Mouse (Mus musculus) 3T3-L1 (cell line): ENCODE data around the gene Abca7.
"Not testable (repeated sequence)": the region's sequence is repeated elsewhere in the genome, so short reads cannot be mapped to it uniquely, and the experiment has no call there.

Experiments
- DNase-seq: peaks from one replicate; pipeline ENCODE4 v3.0.0-alpha.2; 2015; ENCODE audit warnings: low read depth, low spot score

Gene Abca7

DNA sequence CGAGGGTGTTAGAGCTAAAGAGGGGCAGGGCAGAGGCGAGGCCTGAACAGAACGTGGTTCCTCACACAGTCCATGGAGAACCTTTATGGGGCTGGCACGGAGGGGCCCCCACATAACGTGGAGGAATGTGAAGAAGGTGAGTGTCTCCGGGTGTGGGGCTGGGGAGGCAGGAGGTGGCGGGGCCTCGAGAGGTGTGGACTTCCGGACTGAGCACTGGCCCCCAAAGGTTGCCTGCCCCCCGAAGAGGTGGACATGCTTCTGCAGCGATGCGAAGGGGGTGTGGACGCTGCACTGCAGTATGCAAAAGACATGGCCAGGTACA lies 25.0 kb downstream of the Abca7 start:
- DNase-seq: no peak

DNA sequence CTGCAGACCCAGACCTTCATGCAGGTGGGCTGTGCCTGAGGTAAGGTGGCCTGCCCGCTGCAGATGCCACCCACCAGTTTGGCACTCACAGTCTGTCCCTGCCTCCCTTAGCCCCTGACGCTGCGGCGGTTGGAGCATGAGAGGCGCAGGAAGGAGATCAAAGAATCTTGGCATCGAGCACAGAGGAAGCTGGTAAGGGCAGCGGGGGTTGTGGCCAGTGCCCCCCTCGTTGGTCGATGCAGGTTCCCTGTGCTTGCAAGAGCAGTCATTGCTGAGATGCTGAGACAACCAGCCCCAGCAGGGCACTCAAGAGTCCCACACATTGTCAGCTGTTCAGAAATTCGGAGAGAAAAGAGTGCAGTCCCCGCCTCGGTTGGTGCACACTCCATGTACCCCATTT lies 25.9 kb downstream of the Abca7 start:
- DNase-seq: no peak

DNA sequence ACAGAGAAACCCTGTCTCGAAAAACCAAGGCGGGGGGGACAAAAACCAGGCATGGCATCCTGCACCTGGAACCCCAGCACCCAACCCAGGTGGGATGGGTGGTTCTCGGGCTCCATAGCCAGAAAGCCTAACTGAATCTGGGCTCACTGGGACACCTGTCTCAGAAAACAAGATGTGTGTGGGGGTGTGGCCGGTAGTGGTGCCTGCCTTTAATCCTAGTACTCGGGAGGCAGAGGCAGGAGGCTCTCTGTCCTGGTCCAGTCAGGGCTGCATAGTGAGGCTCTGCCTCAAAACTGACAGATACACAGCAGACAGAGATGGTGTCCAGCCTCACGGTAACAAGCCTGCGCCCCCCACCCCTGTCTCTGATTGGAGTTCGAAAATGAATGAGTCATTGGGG lies 26.5 kb downstream of the Abca7 start:
- DNase-seq: no peak

DNA sequence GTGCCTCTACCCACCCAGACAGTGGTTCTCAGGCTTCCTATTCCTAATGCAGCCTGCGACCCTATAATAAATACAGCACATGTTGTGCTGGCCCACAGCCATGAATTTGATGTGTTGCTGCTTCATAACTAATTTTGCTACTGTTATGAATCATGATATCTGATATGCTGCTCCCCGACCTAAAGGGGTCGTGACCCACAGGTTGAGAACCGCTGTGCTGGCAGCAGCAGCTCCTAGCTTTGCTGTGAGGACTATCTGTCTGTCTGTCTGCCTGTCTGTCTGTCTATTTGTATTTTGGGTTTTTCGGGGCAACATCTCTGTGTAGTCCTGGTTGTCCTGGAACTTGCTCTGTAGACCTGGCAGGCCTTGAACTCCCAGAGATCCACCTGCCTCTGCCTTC lies 27.5 kb downstream of the Abca7 start:
- no peak for DNase-seq

DNA sequence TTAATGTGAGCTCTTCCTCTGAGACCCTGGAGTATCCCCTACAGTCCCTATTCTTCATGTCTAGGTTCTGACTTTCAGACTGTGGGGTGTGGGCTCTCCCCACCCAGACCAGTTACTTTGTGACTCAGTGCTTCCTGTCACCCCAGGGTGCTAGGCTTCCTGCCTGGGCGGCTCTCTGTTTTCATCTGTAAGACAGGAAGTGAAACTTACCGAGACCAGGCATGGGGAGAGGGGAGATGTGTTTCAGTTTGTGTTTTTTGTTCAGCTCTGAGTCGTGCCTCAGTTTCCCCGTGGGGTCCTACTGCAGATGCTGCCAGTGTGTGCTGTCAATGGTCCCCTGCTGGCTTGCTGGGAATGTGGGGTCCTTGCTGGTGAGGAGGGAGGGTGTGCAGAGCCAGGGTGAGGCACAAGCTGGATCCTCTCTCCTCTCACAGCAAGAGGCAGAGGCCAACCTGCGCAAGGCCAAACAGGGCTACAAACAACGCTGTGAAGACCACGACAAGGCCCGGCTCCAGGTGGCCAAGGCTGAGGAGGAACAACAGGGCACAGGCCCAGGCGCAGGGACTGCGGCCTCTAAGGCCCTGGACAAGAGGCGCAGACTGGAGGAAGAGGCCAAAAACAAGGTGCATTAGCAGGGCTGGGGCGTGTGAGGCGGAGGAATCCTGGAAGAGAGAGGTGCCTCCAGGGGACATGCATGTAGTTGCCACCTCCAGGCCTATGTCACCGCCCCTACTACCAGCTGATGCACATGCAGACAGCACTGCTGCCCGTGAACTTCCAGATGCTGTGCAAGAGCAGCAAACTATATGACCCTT lies 28.1 kb downstream of the Abca7 start:
- peak; percentile 23 for DNase-seq

DNA sequence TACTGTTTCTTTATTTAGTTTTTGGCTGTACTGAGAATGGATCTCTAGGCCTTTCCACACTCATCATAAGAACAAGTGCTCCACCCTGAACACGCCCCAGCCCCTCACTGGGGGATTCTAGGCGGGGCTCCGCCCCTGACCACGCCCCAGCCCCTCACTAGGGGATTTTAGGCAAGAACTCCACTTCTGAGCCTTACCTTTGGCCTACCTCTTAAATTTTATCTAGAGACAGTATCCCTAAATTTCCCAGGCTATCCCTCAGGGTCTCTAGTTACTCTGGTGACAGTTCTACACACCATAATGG lies 28.7 kb downstream of the Abca7 start:
- no peak for DNase-seq

DNA sequence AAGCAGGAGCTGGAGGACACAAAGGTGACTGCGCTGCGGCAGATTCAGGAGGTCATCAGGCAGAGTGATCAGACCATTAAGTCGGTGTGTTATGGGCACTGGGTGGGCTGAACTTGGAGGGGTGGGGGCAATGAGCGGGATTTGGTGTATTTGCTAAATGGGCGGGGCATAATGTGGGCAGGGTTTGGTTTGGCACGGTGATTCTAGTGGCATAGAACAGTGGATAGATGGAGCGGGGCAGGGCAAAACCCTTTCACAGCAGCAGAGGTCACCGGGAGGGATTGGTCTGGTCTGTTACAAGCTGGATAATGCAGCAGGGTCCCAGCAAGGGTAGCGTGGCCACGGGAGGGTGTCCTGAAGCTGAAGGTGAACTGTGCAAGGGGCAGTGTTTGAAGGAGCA lies 29.2 kb downstream of the Abca7 start:
- DNase-seq: no peak

DNA sequence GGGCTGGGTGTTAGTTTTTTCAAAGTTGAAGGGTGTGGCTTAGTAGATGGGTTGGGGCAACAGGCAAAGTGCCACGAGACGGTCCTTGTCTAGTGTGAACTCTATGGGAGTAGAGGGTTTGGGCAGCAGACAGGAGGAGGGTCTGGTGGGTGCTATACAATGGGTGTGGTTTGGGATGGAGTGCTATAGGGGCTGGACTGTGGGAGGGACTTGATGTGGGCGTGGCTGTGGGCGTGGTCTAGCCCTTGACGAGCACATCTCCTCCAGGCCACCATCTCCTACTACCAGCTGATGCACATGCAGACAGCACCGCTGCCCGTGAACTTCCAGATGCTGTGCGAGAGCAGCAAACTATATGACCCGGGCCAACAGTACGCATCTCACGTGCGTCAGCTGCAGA lies 29.6 kb downstream of the Abca7 start:
- DNase-seq: no peak

DNA sequence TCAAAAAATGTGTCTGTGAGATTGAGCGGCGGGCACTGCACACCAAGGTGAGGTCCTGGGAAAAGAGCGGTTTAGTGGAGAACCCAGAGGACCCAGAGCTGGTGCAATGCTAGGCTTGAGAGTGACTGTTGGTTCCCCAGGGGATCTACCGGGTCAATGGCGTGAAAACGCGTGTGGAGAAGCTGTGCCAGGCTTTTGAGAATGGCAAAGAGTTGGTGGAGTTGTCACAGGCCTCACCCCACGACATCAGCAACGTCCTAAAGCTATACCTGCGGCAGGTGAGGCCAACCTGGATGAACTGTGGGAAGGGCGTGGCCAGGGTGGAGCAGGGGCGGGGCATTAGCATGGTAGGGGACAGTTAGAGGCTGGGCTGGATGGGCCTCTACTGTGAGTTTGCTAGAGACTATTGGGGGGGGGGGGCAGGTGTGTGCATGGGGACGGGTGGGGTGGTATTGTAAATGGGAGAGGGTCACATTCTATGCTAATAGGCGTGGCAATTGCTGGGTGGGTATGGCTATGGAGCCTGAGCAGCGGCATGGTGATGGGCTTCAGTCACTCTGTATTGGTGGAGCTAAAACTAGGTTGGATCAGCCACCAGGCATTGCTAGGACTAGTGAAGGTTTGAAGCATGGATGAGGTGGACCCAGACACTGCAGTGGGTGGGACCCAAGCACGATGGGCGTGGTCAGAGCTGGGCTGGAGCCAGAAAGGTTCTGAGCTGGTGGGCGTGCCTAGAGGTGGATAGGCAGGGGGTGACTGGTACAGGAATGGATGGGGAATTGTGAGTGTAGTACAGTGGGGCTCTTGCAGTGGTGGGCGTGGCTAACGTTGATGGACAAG lies 31.6 kb downstream of the Abca7 start:
- no peak for DNase-seq

DNA sequence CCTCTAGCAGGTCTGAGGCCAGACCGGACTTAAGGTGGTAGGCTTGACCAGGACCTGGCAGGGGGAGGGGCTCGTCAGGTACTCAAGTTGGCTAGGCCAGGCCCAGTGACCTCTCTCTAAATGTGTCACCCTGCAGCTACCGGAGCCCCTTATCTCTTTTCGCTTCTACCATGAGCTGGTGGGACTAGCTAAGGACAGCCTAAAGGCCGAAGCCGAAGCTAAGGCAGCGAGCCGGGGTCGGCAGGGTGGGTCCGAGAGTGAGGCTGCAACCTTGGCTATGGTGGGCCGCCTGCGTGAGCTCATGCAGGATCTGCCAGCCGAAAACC lies 32.2 kb downstream of the Abca7 start:
- DNase-seq: no peak

DNA sequence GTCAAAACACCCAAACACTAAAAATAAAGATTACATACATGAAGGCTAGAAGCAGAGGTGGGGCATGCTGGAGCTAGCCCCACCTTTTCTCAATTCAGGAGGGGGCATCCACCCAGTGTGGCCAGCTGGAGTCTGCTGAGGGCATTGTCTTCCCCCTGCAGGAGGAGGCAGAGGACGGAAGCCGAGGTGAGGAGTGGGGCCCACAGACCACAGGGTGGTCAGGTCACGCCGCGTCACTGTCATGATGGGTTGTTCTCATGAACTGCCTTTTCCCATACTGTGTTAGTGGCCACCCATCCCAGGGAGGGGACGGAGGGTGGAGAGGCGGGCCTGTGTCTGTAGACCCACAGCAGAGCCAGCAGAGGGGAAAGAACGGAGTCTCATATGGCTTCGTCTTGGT lies 33.9 kb downstream of the Abca7 start:
- no peak for DNase-seq

DNA sequence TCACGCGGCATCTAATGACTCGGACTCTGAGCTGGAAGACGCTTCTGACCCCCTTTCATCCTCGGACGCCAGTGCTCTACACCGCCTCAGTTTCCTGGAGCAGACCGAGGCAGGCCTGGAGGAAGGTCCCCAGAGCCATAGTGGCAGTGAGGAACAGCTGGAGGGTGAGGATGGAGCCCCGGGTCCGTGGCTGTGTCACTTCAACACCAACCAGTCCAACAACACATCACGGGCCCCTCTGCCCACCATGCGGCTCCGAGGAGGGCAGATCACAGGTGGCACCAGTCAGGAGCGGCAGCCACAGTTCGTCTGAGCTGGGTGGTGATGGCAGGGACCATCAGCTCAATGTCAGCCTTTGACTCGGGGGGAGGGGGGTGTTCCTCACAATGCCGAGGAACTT lies 34.4 kb downstream of the Abca7 start:
- DNase-seq: no peak

DNA sequence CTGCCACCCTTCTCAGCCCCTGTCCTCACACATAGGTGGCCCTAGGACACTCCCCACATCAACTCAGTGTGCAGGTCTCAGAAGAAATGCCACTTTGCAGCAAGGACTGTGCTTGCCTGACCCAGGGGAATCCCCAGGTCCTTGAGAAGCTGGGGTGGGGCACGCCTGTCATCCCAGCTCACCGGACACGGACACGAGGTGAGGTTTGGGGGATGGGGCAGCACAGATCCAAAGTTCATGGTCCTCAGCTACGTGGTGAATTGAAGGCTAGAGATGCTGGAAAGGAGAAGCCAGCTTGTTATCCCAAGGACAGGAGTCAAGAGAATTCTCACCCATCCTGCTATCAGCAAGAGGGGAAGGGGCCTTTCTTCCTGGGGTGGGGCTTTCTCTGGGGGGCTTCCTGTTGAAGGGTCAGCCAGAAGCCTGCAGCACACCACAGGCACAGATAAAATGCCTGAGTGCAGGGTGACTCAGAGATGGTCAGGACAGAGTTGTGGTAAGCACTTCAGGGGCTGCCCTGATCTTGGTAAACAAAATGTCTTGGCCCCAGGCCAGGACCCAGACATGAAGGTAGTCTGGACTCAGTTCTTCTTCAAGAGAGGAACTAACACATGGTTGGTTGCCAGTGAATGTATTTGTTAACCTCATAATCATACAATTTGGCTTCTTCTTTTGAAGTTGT lies 36.6 kb downstream of the Abca7 start:
- peak; percentile 89 for DNase-seq

DNA sequence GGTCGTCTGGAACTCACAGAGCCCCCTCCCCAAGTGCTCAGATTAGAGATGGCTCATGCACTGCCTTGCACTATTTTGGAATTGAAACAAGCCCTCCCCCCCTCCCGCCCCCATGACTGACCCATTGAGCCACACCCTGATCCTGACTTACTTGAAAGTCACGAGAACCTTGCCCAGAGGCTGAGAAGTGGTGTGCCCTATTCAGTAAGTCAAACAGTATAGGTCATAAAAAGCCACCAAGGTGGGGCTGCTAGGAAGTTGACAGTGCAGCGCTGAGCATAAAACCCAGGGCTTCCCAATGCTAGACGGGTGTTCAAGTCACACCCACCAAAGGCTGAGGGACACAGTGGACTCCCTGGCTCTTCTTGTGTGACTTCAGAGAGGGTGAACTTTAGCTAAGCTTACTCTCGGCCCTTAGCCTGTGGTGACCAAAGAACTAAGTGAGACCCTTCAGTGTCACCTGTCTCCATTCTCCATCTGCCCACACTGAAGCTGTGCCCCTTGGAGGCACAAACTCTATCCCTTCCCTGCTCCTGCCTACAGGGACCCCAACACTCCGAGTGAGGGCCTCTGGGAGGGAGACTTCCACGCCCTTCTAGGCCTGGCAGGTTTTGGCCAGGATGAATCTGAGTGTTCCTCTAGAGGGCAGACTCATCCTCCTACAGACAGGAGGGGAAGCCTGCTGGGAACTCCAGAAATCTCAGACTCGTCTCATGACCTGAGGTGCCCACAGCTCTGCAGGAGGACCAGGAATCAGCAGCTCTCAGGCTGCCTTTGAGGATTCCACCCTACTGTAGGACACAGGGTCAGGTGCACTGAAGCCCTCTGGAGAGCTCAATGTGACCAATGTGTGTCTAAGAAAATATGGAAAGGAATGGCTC lies 37.5 kb downstream of the Abca7 start:
- DNase-seq: peak; percentile 88

DNA sequence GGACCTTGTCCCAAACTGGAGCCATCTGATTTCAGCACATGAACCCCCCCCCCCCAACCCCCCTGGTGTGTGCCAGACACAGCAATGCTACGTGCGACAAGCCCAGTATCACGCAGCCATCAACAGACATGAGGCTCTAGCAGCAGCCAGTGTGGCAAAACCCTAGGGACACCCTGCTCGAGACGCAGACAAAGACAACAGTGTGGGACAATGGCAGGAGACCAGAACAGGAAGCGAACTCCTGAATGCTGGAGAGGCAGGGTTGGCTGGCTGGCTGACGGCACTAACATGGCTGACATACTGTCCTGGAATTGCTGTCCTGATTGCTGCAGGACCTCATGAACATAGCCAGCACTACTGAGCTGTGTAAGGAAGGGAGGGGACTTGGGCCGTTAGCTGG lies 38.9 kb downstream of the Abca7 start:
- no peak for DNase-seq

DNA sequence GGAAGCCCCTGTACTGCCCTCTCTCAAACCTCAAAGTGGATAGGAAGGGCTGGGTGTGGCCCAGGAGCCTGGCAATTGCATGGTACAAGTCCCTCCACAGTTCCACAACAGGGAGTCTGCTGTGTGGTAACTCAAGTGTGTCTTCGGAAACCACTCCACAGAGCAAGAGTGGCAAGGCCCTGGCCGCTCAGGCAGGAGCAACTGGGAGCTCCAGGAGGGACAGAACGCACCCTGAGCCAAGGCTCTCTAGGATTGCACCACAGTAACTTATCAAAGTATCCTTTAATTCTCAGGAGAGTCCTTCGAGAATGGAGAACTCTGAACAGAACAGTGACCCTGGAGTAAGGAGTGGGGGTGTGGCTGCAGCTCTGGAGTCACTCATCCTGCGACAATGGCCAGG lies 39.4 kb downstream of the Abca7 start:
- no peak for DNase-seq

DNA sequence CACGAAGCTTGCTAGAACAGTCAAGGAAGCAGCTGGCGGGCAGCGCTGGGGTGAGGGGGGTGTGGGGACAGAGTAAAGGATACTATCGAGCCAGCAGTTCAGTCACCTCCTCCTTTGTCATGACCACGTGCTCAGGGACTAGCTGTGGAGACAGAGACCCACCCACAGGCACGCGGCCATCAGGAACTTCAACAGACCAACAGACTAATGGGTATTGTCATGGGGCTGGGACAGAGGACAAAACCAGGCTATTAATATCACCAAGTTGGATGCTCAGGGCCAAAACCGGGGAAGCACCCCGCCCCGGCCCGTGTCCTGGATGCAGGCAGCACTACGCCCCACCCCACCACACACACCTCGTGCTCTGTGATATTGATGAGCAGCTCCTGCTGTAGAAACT lies 40.5 kb downstream of the Abca7 start:
- no peak for DNase-seq

DNA sequence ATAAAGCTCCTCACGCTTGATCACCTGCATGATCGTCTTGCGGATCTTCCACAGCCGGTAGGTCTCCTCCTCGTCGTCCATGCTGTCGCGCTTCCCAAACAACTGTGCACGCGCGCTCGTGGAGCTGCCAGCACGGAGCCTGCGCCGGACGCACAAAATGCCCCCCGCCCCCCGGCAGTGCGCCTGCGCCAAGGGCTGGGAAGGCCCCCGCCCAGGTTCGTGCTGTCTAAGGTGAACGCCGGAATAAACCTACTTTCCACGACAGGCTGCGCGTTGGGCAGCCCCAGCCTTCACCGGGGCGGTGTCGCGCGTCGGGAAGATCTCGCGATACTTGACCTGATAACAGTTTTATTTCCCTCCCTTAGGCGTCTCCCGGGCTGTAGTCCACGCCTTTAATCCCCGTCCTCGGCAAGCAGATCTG lies 43.3 kb downstream of the Abca7 start, which contains the start of gene Polr2e:
Polr2e (minus strand) TSS at position 237 of the 421 bp plus-strand sequence.
- DNase-seq: peak; percentile 97

DNA sequence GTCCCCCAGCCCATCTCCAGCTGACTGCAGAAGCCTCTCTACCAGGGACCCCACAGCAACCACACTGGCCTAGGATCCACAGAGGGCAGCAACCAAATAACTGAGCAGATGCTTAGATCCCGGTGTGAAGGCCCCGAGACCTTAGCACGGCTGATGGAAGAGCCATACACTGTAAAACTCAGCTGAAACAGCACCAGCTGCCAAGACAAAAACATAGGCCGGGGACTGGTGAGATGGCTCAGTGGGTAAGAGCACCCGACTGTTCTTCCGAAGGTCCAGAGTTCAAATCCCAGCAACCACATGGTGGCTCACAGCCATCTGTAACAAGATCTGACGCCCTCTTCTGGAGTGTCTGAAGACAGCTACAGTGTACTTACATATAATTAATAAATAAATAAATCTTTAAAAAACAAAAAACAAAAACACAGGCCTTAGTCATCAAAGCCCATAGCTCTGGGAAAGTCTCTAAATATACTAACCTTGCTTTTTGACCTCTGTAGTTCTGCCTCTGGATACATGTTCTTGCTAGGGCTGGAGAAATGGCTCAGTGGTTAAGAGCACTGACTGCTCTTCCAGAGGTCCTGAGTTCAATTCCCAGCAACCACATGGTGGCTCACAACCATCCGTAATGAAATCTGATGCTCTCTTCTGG lies 45.2 kb downstream of the Abca7 start:
- not testable (repeated sequence) for DNase-seq

DNA sequence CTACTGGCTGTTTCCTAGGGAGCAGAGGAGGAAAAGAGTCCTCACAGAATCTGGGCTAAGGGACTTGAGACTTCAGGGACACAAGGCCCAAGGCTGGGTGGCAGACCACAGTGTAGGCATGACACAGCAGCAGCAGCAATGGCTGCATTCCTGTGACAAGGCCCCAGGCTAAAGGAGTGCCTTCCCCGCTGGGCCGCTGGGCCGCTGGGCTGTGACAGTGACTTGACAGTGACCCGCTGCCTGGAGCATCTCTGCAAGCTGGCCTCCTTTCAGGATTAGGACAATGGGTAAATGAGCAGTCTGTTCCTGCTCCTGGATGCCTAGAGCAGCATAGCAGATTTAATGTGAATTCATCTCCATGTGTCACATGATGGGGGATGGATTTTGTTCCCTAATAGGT lies 47.8 kb downstream of the Abca7 start:
- DNase-seq: no peak

DNA sequence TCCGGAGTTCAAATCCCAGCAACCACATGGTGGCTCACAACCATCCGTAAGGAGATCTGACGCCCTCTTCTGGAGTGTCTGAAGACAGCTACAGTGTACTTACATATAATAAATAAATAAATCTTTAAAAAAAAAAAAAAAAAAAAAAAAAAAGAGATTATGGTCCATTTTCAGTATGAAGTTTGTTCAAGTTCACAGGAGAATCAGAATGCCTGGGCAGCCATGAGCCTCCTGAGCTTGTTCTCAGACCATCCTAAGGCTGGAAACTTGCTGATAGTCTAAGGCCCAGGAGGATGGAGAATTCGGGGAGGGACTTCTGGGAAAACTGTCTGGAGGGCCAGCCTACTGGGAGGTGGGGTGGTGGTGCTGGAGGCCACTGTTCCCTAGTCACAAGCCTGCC lies 49.1 kb downstream of the Abca7 start:
- not testable (repeated sequence) for DNase-seq
